Mouse (Mus musculus) testis, adult 2 months (tissue): ENCODE measurements at regions not wholly inside any gene's neighbourhood (a gene's known extent, or its start where the extent isn't known, plus 50 kb on each side); places are given as distances from the start of the nearest gene placed in this dataset.
A peak's percentile ranks its signal among the peaks of the same experiment; 100 is the strongest.

Source experiments
- H3K27ac ChIP-seq: fragments of 200-500 bp; 2 replicates; pipeline ENCODE4 v1.5.1; 2012; ENCODE audit warnings: low read depth, low read length; ENCODE audit not compliant: control insufficient read depth, insufficient read depth
- H3K27me3 ChIP-seq: fragments of 200-500 bp; 2 replicates; pipeline ENCODE4 v1.6.1; 2012; ENCODE audit warnings: mild to moderate bottlenecking, low read length, moderate library complexity; ENCODE audit not compliant: control insufficient read depth, insufficient read depth
- H3K36me3 ChIP-seq: fragments of 200-500 bp; 2 replicates; pipeline ENCODE4 v1.6.1; 2012; ENCODE audit warnings: mild to moderate bottlenecking, low read length; ENCODE audit not compliant: control insufficient read depth, insufficient read depth
- H3K4me1 ChIP-seq: fragments of 200-500 bp; 2 replicates; pipeline ENCODE4 v1.6.1; 2012; ENCODE audit warnings: low read length; ENCODE audit not compliant: control insufficient read depth, insufficient read depth
- H3K4me3 ChIP-seq: fragments of 200-500 bp; 2 replicates; pipeline ENCODE4 v1.5.1; 2012; ENCODE audit warnings: low read depth, mild to moderate bottlenecking, low read length, moderate library complexity, mixed read lengths; ENCODE audit not compliant: control insufficient read depth
- CTCF ChIP-seq: fragments of 200-500 bp; IDR thresholded peaks from 2 replicates; pipeline ENCODE4 v1.5.1; 2012; ENCODE audit warnings: low read depth, mild to moderate bottlenecking, inconsistent platforms, low read length, moderate library complexity; ENCODE audit not compliant: control insufficient read depth, insufficient read depth, insufficient replicate concordance
- POLR2A ChIP-seq: fragments of 200-500 bp; IDR thresholded peaks from 2 replicates; pipeline ENCODE4 v1.6.1; 2012; ENCODE audit warnings: low read depth, mild to moderate bottlenecking, inconsistent platforms, low read length, moderate library complexity; ENCODE audit not compliant: control insufficient read depth

GRCm38 (mm10) chr2:106469196-106469595, 223.9 kb upstream of the Mpped2 start:
- H3K36me3 ChIP-seq = no peaks in the 10 kb centered on the region
- H3K4me3 ChIP-seq = no peak overlapping the region

GRCm38 (mm10) chr2:106473458-106473857, 219.6 kb upstream of the Mpped2 start:
- H3K36me3 ChIP-seq = no peaks in the 10 kb centered on the region
- TF ChIP-seq CTCF = no peak
- TF ChIP-seq POLR2A = no peak
- no peaks in the 10 kb centered on the region for H3K27me3 ChIP-seq
- no peak overlapping the region for H3K4me3 ChIP-seq
- H3K27ac ChIP-seq = no peak overlapping the region
- no peaks in the 10 kb centered on the region for H3K4me1 ChIP-seq

More at GRCm38 (mm10) chr2:106469196-106469595, 223.9 kb upstream of the Mpped2 start:
- TF ChIP-seq POLR2A (no peak), CTCF (no peak)
- no peaks in the 10 kb centered on the region for H3K27me3 ChIP-seq
- H3K4me1 ChIP-seq = no peaks in the 10 kb centered on the region
- H3K27ac ChIP-seq = no peak overlapping the region

GRCm38 (mm10) chr2:106477991-106478390, 215.1 kb upstream of the Mpped2 start:
- TF ChIP-seq POLR2A (no peak), CTCF (no peak)
- H3K36me3 ChIP-seq = no peaks in the 10 kb centered on the region
- H3K27me3 ChIP-seq = no peaks in the 10 kb centered on the region
- H3K4me1 ChIP-seq = no peaks in the 10 kb centered on the region
- no peak overlapping the region for H3K27ac ChIP-seq
- no peak overlapping the region for H3K4me3 ChIP-seq

GRCm38 (mm10) chr2:106487335-106488082, 205.6 kb upstream of the Mpped2 start:
- Histone ChIP-seq H3K36me3 (no peaks in the 10 kb centered on the region), H3K4me3 (no peak overlapping the region), H3K4me1 (no peaks in the 10 kb centered on the region), H3K27me3 (no peaks in the 10 kb centered on the region), H3K27ac (no peak overlapping the region)
- TF ChIP-seq CTCF (no peak), POLR2A (no peak)

- no peak for TF ChIP-seq POLR2A
- TF ChIP-seq CTCF = no peak
- H3K4me1 ChIP-seq = no peaks in the 10 kb centered on the region
- H3K4me3 ChIP-seq = no peak overlapping the region
- H3K27me3 ChIP-seq = no peaks in the 10 kb centered on the region
- H3K27ac ChIP-seq = no peak overlapping the region
- no peaks in the 10 kb centered on the region for H3K36me3 ChIP-seq
Measured at GRCm38 (mm10) chr2:106498735-106499134, 194.3 kb upstream of the Mpped2 start.

GRCm38 (mm10) chr2:106499227-106499928, 193.7 kb upstream of the Mpped2 start:
- Histone ChIP-seq H3K4me1 (no peaks in the 10 kb centered on the region), H3K36me3 (no peaks in the 10 kb centered on the region)
- TF ChIP-seq CTCF = no peak
- no peak for TF ChIP-seq POLR2A

GRCm38 (mm10) chr2:106504933-106505420, 188.1 kb upstream of the Mpped2 start:
- Histone ChIP-seq H3K4me3 (no peak overlapping the region), H3K27ac (no peak overlapping the region), H3K4me1 (no peaks in the 10 kb centered on the region), H3K27me3 (no peaks in the 10 kb centered on the region), H3K36me3 (no peaks in the 10 kb centered on the region)
- no peak for TF ChIP-seq CTCF
- no peak for TF ChIP-seq POLR2A

More at GRCm38 (mm10) chr2:106499227-106499928, 193.7 kb upstream of the Mpped2 start:
- no peak overlapping the region for H3K27ac ChIP-seq
- no peaks in the 10 kb centered on the region for H3K27me3 ChIP-seq
- no peak overlapping the region for H3K4me3 ChIP-seq

GRCm38 (mm10) chr2:106511889-106512288, 181.2 kb upstream of the Mpped2 start:
- Histone ChIP-seq H3K27me3 (no peaks in the 10 kb centered on the region), H3K27ac (no peak overlapping the region), H3K4me1 (no peaks in the 10 kb centered on the region; the same call in 1 of the 2 replicates), H3K36me3 (no peaks in the 10 kb centered on the region), H3K4me3 (peak overlapping the region; percentile 65)
- TF ChIP-seq POLR2A = no peak
- no peak for TF ChIP-seq CTCF
